Mouse (Mus musculus): Measurements from ENCODE around the gene Lhx2. TPM values are rescaled to one million over a fixed set of nuclear protein-coding genes. Genes with fewer than 3 reads are reported as not detected.

Gene Lhx2
- polyA plus RNA-seq, 1 experiment from 2014 or later, result 47.3 TPM

- 88% methylated on average over 7 of the region's 7 CpGs for WGBS
- Histone ChIP-seq H3K4me1 (peaks cover 17% of the 10 kb centered on the region), H3K36me3 (replicated peaks) (no peaks in the 10 kb centered on the region), H3K4me3 (no peak overlapping the region), H3K27ac (no peak overlapping the region), H3K9me3 (no peaks in the 10 kb centered on the region), H3K27me3 (replicated peaks) (peaks cover 63% of the 10 kb centered on the region), H3K9ac (no peak overlapping the region), H3K4me2 (no peak overlapping the region)
- no peak for ATAC-seq (replicated peaks)
Observed at GRCm38 (mm10) chr2:38377254-38377653, 38.2 kb downstream of the Lhx2 start.

DNA sequence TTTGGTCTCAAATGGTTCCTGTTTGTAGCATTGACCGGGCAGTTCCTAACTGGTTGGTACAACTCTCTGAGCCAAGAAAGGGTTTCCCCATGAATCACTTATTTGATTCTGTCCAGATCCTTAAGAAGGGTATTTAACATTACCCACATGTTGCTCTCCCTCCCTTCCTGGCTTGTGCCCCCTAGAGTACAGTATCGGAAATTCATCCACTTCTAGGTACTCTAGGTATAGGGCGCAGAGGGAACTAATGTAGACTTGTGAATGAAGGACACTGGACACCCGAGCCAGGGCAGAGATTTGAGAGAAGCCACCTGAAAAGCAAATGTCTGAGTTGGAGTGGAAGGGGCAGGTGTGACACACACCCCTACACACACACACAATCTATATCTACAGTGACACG is 39.3 kb downstream of the Lhx2 start:
- 29% methylated on average over 5 of the region's 5 CpGs for WGBS
- no peak overlapping the region for H3K4me3 ChIP-seq
- no peak overlapping the region for H3K4me2 ChIP-seq
- H3K36me3 ChIP-seq (replicated peaks), result no peaks in the 10 kb centered on the region
- ATAC-seq (replicated peaks), result no peak
- H3K27ac ChIP-seq, result no peak overlapping the region
- no peaks in the 10 kb centered on the region for H3K9me3 ChIP-seq
- no peak overlapping the region for H3K9ac ChIP-seq
- H3K27me3 ChIP-seq (replicated peaks), result peaks cover 53% of the 10 kb centered on the region
- H3K4me1 ChIP-seq, result peaks cover 17% of the 10 kb centered on the region

- H3K27me3 ChIP-seq (replicated peaks), result peaks cover 47% of the 10 kb centered on the region
- H3K4me3 ChIP-seq, result peak overlapping the region; percentile 19
- no peaks in the 10 kb centered on the region for H3K9me3 ChIP-seq
- H3K4me2 ChIP-seq, result peak overlapping the region; percentile 47
- 4% methylated on average over 29 of the region's 29 CpGs for WGBS
- no peaks in the 10 kb centered on the region for H3K36me3 ChIP-seq (replicated peaks)
- no peak for ATAC-seq (replicated peaks)
- no peak overlapping the region for H3K27ac ChIP-seq
- H3K9ac ChIP-seq, result no peak overlapping the region
- H3K4me1 ChIP-seq, result peaks cover 17% of the 10 kb centered on the region
Observed at GRCm38 (mm10) chr2:38378849-38379545, 39.9 kb downstream of the Lhx2 start.

DNA sequence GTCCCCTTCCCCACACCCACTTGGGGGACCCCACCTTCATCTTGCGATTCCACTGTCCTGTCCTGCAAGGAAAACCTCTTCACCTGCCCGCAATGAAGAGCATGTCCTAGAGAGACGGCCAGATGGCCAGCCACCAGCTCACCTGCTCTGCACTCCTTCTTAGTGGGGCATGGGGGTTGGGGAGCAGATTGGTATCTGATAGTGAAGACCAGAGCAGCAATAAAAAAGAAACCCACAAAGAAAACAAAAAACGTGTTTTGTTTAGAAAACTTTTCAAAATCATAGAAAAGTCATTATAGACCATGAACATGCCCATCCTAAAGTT is 40.4 kb downstream of the Lhx2 start:
- Histone ChIP-seq H3K36me3 (replicated peaks) (no peaks in the 10 kb centered on the region), H3K9me3 (no peaks in the 10 kb centered on the region), H3K4me3 (peak overlapping the region; percentile 19), H3K27ac (no peak overlapping the region), H3K27me3 (replicated peaks) (peaks cover 44% of the 10 kb centered on the region), H3K4me2 (peak overlapping the region; percentile 47), H3K9ac (no peak overlapping the region), H3K4me1 (peaks cover 17% of the 10 kb centered on the region)
- 15% methylated on average over 4 of the region's 4 CpGs for WGBS
- ATAC-seq (replicated peaks), result no peak

DNA sequence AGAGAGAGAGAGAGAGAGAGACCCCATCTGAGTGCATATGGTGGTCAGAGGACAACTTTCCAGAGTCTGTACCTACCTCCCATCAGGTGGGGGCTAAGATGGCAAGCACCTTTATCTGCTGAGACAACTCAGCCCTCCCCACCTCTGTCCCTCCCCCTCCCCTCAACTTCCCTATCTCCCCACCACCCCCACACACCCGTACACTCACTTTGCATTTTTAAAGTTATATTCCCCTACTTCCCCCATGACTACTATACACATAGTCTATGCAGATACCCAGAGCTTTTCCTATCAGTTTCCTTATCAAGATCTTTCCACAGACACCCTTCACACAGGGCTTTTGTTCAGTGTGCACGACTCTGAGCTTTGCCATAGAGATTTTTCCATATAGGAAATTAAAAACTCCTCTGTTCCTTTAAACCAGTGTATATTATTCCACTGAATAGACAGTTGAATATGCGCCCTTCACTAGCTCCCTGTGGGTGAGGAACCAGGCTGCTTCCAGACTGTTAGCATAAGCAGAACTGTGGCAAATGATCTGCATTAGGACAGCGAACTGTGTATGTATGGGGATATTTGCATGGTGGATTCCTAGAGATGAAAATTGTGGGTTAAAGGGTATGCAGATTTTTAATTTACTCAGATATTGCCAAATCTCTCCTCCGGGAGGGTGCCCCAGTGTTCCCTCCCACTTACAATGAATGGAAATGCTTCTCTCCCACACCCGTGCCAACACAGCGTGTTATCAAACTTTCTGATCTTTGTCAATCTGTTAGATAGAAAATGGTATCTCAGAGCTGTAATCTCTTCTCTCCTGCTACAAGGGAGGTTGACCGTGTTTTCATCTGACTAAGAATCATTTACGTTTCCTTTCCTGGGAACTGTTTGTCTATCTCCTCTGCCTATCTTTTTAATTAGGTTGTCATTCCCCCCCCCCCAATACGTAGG is 41.3 kb downstream of the Lhx2 start:
- Histone ChIP-seq H3K36me3 (replicated peaks) (no peaks in the 10 kb centered on the region), H3K27me3 (replicated peaks) (peaks cover 39% of the 10 kb centered on the region), H3K4me1 (peaks cover 17% of the 10 kb centered on the region), H3K9me3 (no peaks in the 10 kb centered on the region), H3K4me2 (no peak overlapping the region), H3K9ac (no peak overlapping the region), H3K4me3 (no peak overlapping the region), H3K27ac (no peak overlapping the region)
- ATAC-seq (replicated peaks), result no peak
- WGBS, result 52% methylated on average over 10 of the region's 10 CpGs

GRCm38 (mm10) chr2:38387568-38388262 is 48.6 kb downstream of the Lhx2 start:
- H3K9ac ChIP-seq, result no peak overlapping the region
- no peak for ATAC-seq (replicated peaks)
- H3K27ac ChIP-seq, result no peak overlapping the region
- no peaks in the 10 kb centered on the region for H3K36me3 ChIP-seq (replicated peaks)
- no peaks in the 10 kb centered on the region for H3K9me3 ChIP-seq
- H3K4me3 ChIP-seq, result no peak overlapping the region
- H3K4me1 ChIP-seq, result no peaks in the 10 kb centered on the region
- WGBS, result 89% methylated on average over 10 of the region's 10 CpGs
- H3K27me3 ChIP-seq (replicated peaks), result no peaks in the 10 kb centered on the region
- H3K4me2 ChIP-seq, result no peak overlapping the region

- peak; percentile 79 for ATAC-seq (replicated peaks)
- Histone ChIP-seq H3K9me3 (no peaks in the 10 kb centered on the region), H3K9ac (no peak overlapping the region), H3K4me1 (0 out of 2 replicates have a peak, but pooled peaks cover 3% of the 10 kb centered on the region), H3K27me3 (replicated peaks) (no peaks in the 10 kb centered on the region), H3K27ac (0 out of 2 replicates have a peak overlapping the region, but pooled peaks have one; percentile 6), H3K4me3 (no peak overlapping the region), H3K36me3 (replicated peaks) (no peaks in the 10 kb centered on the region), H3K4me2 (no peak overlapping the region)
- 37% methylated on average over 17 of the region's 17 CpGs for WGBS
Observed at GRCm38 (mm10) chr2:38394977-38395868, 56.1 kb downstream of the Lhx2 start.

DNA sequence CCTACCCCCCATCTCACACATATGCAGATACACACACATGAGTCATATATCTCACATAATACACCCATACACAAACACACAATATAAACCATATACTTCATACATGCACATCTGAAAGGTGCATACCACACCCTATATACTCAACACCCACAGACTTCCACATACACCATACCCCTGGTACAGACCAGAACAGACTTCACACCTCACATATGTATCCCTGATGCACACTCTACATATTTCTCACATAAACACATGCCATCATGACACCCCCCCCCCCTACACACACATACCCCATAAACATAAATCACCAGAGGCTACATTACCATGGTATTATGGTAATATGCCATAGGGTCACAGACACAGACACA is 56.8 kb downstream of the Lhx2 start:
- Histone ChIP-seq H3K27ac (no peak overlapping the region), H3K4me3 (no peak overlapping the region), H3K4me1 (0 out of 2 replicates have a peak, but pooled peaks cover 3% of the 10 kb centered on the region), H3K36me3 (replicated peaks) (no peaks in the 10 kb centered on the region), H3K4me2 (no peak overlapping the region), H3K27me3 (replicated peaks) (no peaks in the 10 kb centered on the region), H3K9me3 (no peaks in the 10 kb centered on the region), H3K9ac (no peak overlapping the region)
- no peak; the same call in 1 of the 2 replicates for ATAC-seq (replicated peaks)

GRCm38 (mm10) chr2:38397306-38397705 is 58.2 kb downstream of the Lhx2 start:
- no peak overlapping the region for H3K9ac ChIP-seq
- no peaks in the 10 kb centered on the region for H3K9me3 ChIP-seq
- no peak overlapping the region for H3K27ac ChIP-seq
- no peaks in the 10 kb centered on the region for H3K27me3 ChIP-seq (replicated peaks)
- no peak for ATAC-seq (replicated peaks)
- no peaks in the 10 kb centered on the region for H3K36me3 ChIP-seq (replicated peaks)
- H3K4me1 ChIP-seq, result 0 out of 2 replicates have a peak, but pooled peaks cover 3% of the 10 kb centered on the region
- no peak overlapping the region for H3K4me3 ChIP-seq
- H3K4me2 ChIP-seq, result no peak overlapping the region
- WGBS, result 83% methylated on average over 7 of the region's 7 CpGs

GRCm38 (mm10) chr2:38397882-38398281 is 58.8 kb downstream of the Lhx2 start:
- no peak for ATAC-seq (replicated peaks)
- Histone ChIP-seq H3K4me3 (no peak overlapping the region), H3K27me3 (replicated peaks) (no peaks in the 10 kb centered on the region), H3K9ac (no peak overlapping the region), H3K4me1 (0 out of 2 replicates have a peak, but pooled peaks cover 3% of the 10 kb centered on the region), H3K27ac (no peak overlapping the region), H3K36me3 (replicated peaks) (no peaks in the 10 kb centered on the region), H3K9me3 (no peaks in the 10 kb centered on the region), H3K4me2 (no peak overlapping the region)
- WGBS, result 68% methylated on average over 6 of the region's 6 CpGs

- H3K4me3 ChIP-seq, result no peak overlapping the region
- no peak for ATAC-seq (replicated peaks)
- H3K4me2 ChIP-seq, result no peak overlapping the region
- no peaks in the 10 kb centered on the region for H3K9me3 ChIP-seq
- H3K9ac ChIP-seq, result no peak overlapping the region
- 94% methylated on average over 1 of the region's 1 CpGs for WGBS
- H3K27ac ChIP-seq, result no peak overlapping the region
- peaks cover 8% of the 10 kb centered on the region; the same call in 1 of the 2 replicates for H3K4me1 ChIP-seq
- H3K27me3 ChIP-seq (replicated peaks), result no peaks in the 10 kb centered on the region
- H3K36me3 ChIP-seq (replicated peaks), result no peaks in the 10 kb centered on the region
Observed at GRCm38 (mm10) chr2:38402611-38403010, 63.5 kb downstream of the Lhx2 start.
